Mouse (Mus musculus) CH12.LX (cell line): ENCODE measurements around the gene Lonp1.

Source experiments
- CHD1 ChIP-seq: IDR thresholded peaks from 2 replicates; pipeline ENCODE4 v1.6.1; 2012; ENCODE audit warnings: low read depth, low read length, improper control_type of control experiment, inconsistent platforms
- CTCF ChIP-seq, 2 experiments: IDR thresholded peaks in 1 of 2; conservative IDR thresholded peaks in 1 of 2; 2 replicates each; pipeline ENCODE4 v1.5.1; 2011 to 2012; ENCODE audit warnings: low read depth in 2 of 2, low read length in 2 of 2, improper control_type of control experiment in 1 of 2, inconsistent platforms in 1 of 2, mild to moderate bottlenecking in 1 of 2, moderate library complexity in 1 of 2
- E2F4 ChIP-seq: IDR thresholded peaks from 2 replicates; pipeline ENCODE4 v1.6.1; 2011; ENCODE audit warnings: low read depth, low read length, improper control_type of control experiment; ENCODE audit not compliant: insufficient replicate concordance
- JUND ChIP-seq: conservative IDR thresholded peaks from 2 replicates; pipeline ENCODE4 v1.6.1; 2011; ENCODE audit warnings: low read depth, low read length, improper control_type of control experiment
- MAX ChIP-seq: IDR thresholded peaks from 2 replicates; pipeline ENCODE4 v1.6.1; 2011; ENCODE audit warnings: low read length, improper control_type of control experiment
- MXI1 ChIP-seq: IDR thresholded peaks from 2 replicates; pipeline ENCODE4 v1.6.1; 2011; ENCODE audit warnings: mild to moderate bottlenecking, low read depth, low read length, improper control_type of control experiment
- POLR2A ChIP-seq: IDR thresholded peaks from 2 replicates; pipeline ENCODE4 v1.6.1; 2011; ENCODE audit warnings: low read depth, mild to moderate bottlenecking, improper control_type of control experiment, low read length
- ZC3H11A ChIP-seq: IDR thresholded peaks from 2 replicates; pipeline ENCODE4 v1.6.1; 2012; ENCODE audit warnings: low read depth, mild to moderate bottlenecking, inconsistent platforms, low read length, improper control_type of control experiment

GRCm38 (mm10) chr17:56604070-56604380 lies 22.7 kb downstream of the Lonp1 start:
- TF ChIP-seq JUND, result no peak
- TF ChIP-seq POLR2A, result 0 out of 2 replicates have a peak, but pooled peaks have one; percentile 5
- no peak for TF ChIP-seq MAX
- TF ChIP-seq CHD1, result no peak
- TF ChIP-seq CTCF (conservative IDR thresholded peaks at IDR 0.05 in 1 of 2, IDR thresholded peaks at IDR 0.05 in 1 of 2; ENCODE audit: low read depth in 2 of 2, low read length in 2 of 2), result no peak
- TF ChIP-seq MXI1, result no peak
- no peak for TF ChIP-seq E2F4
- TF ChIP-seq ZC3H11A, result no peak
